Mouse (Mus musculus): ENCODE data around the gene Myog. TPM values are rescaled to one million over a fixed set of nuclear protein-coding genes. Genes with fewer than 3 reads are reported as not detected.
A peak's percentile ranks its signal among the peaks of the same experiment; 100 is the strongest.

Myog gene
- total RNA-seq, 2 experiments from 2014 or later: not detected

DNA sequence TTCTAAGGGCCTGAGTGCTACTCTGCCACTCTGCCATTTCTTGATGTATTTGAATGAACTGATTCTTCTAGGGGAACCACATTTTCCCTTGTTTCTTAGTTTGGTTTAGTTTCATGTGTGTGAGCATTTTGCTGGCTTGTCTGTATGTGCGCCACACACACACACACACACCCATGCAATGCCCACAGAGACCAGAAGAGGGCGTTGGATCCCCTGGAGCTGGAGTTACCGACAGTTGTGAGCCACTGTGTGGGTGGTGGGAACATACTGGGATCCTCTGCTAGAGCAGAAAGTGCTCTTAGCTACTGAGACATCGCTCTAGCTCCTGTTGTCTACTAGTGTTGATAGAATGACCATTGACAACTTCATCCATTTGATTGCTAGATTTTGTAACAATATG lies 8.2 kb upstream of the Myog start:
- ATAC-seq (replicated peaks; ENCODE audit: low FRiP score, low TSS enrichment, poor library complexity, severe bottlenecking): no peak

DNA sequence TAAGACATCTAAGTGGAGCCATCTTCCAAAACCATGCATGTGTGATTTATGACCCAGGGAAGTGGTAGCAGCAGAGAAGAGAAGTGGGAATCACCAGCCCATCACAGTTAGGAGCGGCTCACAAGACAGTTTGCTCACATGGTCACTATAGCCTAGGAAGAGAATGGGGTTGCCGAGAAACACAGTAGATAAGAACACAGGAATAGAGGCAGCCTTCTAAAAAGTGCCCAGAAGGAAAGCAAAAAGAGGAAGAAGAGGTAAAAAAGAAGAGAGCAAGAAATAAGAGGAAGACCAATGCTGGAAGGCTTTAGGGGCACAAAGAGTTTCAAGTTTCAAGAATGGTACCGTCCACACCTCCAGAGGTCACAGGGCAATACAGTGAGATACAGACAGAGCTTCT lies 7.4 kb upstream of the Myog start:
- ATAC-seq (replicated peaks; ENCODE audit: low FRiP score, low TSS enrichment, poor library complexity, severe bottlenecking): no peak

GRCm38 (mm10) chr1:134283108-134283507 lies 6.7 kb upstream of the Myog start:
- no peak for ATAC-seq (replicated peaks; ENCODE audit: low FRiP score, low TSS enrichment, poor library complexity, severe bottlenecking)

- ATAC-seq (replicated peaks; ENCODE audit: low FRiP score, low TSS enrichment, poor library complexity, severe bottlenecking): no peak
These were observed 4.2 kb upstream of the Myog start for GRCm38 (mm10) chr1:134285458-134286120.

- ATAC-seq (replicated peaks; ENCODE audit: low FRiP score, low TSS enrichment, poor library complexity, severe bottlenecking): no peak
These were observed 1.6 kb upstream of the Myog start for GRCm38 (mm10) chr1:134288239-134288638.

DNA sequence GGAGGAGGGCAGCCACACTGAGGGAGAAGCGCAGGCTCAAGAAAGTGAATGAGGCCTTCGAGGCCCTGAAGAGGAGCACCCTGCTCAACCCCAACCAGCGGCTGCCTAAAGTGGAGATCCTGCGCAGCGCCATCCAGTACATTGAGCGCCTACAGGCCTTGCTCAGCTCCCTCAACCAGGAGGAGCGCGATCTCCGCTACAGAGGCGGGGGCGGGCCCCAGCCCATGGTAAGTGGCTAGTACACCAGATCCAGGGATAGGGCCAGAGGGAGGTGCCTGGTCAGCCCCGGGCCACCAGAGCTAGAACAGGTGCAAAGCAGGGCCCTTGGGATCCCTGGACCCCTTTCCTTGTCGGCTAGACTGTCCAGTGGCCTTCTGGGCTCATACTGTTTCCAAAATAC lies 511 bp downstream of the Myog start:
- no peak for ATAC-seq (replicated peaks; ENCODE audit: low FRiP score, low TSS enrichment, poor library complexity, severe bottlenecking)

GRCm38 (mm10) chr1:134290909-134291308 lies 1.1 kb downstream of the Myog start:
- ATAC-seq (replicated peaks; ENCODE audit: low FRiP score, low TSS enrichment, poor library complexity, severe bottlenecking): 0 out of 2 replicates have a peak, but pooled peaks have one; percentile 41

- ATAC-seq (replicated peaks; ENCODE audit: low FRiP score, low TSS enrichment, poor library complexity, severe bottlenecking): no peak
These were observed 1.8 kb downstream of the Myog start for GRCm38 (mm10) chr1:134291555-134291954.

DNA sequence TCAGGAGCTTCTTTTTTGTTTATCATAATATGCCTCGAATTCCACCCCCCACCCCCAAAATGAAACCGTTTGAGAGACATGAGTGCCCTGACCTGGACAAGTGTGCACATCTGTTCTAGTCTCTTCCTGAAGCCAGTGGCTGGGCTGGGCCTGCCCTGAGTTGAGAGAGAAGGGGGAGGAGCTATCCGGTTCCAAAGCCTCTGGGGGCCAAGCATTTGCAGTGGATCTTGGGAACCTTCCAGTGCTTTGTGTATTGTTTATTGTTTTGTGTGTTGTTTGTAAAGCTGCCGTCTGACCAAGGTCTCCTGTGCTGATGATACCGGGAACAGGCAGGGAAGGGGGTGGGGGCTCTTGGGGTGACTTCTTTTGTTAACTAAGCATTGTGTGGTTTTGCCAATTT lies 2.3 kb downstream of the Myog start:
- no peak for ATAC-seq (replicated peaks; ENCODE audit: low FRiP score, low TSS enrichment, poor library complexity, severe bottlenecking)

DNA sequence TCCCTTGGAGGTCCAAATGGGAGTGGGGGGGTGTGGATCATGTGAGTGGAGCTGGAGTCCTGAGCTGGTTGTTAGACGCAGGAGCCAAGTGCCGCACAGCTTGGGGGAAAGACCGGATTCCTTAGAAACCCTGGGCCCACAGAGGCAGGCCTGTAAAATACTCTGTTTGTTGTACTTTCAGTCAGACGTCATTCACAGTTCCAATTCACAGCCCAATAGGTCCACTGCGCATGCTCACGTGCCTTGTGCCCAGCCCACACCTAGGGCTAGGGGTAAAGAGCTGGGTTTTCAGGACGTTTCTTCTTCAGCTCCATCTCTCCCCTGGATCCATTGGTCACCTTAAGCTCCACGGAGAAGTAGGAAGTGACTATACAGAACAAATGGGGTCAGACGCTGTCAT lies 2.8 kb downstream of the Myog start:
- ATAC-seq (replicated peaks; ENCODE audit: low FRiP score, low TSS enrichment, poor library complexity, severe bottlenecking): no peak

DNA sequence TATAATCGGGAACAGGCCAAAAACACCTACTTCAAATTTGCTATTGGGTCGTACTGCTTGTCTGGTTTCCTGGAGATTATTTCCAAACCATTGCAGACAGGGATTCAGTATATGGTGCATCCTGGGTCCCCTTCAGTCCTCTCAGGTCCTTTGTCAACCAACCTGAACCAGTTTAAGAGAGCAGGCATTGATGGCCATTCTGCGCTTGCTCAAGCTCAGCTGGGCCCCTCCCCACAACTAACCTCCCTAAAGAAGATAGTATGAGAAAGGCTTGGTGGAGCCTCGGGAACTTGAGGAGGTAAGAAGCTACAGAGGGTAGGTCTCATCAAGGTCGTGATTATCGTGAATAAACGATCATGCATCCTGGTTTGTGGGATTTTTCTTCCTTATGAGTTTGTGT lies 3.5 kb downstream of the Myog start:
- no peak for ATAC-seq (replicated peaks; ENCODE audit: low FRiP score, low TSS enrichment, poor library complexity, severe bottlenecking)

GRCm38 (mm10) chr1:134293738-134294604 lies 4.2 kb downstream of the Myog start:
- no peak for ATAC-seq (replicated peaks; ENCODE audit: low FRiP score, low TSS enrichment, poor library complexity, severe bottlenecking)

- ATAC-seq (replicated peaks; ENCODE audit: low FRiP score, low TSS enrichment, poor library complexity, severe bottlenecking): no peak
These were observed 7.5 kb downstream of the Myog start for GRCm38 (mm10) chr1:134297265-134297664.

DNA sequence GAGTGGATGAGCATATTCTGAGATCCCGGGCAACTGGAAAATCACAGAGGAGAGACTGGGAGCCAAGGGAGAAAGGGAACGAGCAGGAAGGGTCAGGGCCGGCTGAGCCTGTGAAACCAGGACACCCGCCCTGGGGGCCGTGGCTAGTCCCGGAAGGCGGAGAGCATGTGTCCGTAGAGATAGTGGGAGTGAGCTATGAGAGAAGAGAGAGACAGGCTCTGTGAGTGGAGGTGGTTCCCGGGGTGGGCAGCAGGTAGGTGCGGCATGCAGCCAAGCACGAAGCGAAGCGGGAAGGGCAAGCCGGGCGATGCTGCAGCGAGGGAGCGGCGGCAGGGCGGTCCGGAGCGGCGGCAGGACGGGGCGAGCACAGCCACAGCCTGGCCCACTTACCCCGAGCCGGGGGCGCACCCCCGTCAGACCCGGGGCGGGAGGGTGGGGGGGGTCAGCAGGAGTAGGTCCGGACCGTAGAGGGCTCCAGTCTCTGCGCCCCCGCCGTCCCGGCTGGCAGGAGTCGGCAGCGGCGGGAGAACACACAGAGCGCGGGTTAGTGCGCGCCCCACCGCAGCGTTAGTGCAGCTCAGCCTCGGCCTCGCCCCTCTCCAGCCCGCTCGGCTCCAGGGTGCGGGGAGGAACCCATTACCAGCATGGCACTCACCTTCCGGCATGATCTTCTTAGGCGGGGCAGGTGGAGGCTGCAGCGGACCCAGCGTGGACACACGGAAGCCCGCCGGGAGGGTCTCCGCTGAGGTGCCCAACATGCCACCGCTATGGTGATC lies 9.0 kb downstream of the Myog start:
- ATAC-seq (replicated peaks; ENCODE audit: low FRiP score, low TSS enrichment, poor library complexity, severe bottlenecking): 0 out of 2 replicates have a peak, but pooled peaks have one; percentile 27

GRCm38 (mm10) chr1:134302568-134303238 lies 12.9 kb downstream of the Myog start:
- no peak for ATAC-seq (replicated peaks; ENCODE audit: low FRiP score, low TSS enrichment, poor library complexity, severe bottlenecking)

GRCm38 (mm10) chr1:134304940-134305339 lies 15.2 kb downstream of the Myog start:
- no peak for ATAC-seq (replicated peaks; ENCODE audit: low FRiP score, low TSS enrichment, poor library complexity, severe bottlenecking)

- no peak for ATAC-seq (replicated peaks; ENCODE audit: low FRiP score, low TSS enrichment, poor library complexity, severe bottlenecking)
These were observed 17.6 kb downstream of the Myog start for GRCm38 (mm10) chr1:134307409-134307808.

- no peak for ATAC-seq (replicated peaks; ENCODE audit: low FRiP score, low TSS enrichment, poor library complexity, severe bottlenecking)
These were observed 20.5 kb downstream of the Myog start for GRCm38 (mm10) chr1:134310291-134310690.

DNA sequence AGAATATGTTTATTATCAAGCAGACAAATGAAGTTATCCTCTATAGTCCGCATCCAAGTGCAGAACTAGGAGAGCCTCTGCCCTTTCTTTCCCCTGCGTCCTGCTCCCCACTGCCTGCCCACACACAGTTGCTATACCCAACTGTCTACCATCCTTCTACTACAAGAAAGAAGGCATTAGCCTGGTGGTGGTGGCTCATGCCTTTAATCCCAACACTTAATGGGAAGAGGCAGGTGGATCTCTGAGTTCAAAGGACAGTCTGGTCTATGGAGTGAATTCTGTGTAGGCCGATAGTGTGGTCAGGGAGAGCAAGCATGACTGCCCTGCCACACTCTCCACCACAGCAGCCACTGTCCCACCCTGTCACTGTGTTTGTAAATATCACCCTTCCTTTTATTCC lies 20.9 kb downstream of the Myog start:
- no peak for ATAC-seq (replicated peaks; ENCODE audit: low FRiP score, low TSS enrichment, poor library complexity, severe bottlenecking)

DNA sequence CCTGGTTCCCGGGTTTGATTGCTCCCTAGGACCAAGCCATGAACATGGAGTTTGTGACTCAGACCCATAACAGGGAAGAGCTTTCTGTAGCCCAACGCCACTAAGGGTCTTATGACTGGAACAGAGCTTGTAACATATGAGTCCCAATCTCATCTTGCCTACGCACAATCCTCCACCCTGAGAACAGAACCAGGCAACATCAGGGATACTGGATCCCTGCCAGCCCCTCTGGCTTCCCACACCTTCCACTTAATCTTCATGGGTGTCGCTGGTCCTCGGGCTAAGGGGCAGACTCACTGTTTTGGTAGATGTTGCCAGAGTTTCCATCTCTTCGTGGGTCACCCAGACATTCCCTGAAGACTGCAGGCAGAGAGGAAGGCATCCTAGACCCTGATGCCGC lies 22.0 kb downstream of the Myog start:
- ATAC-seq (replicated peaks; ENCODE audit: low FRiP score, low TSS enrichment, poor library complexity, severe bottlenecking): no peak
